Mouse (Mus musculus) spleen, embryonic (tissue): ENCODE results near the gene Mfng.

Source experiments
- CTCF ChIA-PET: fragments of 350-600 bp; sonication (Branson Sonifier 250); formaldehyde crosslinking; loops from one replicate; lab custom pipeline; 2022; lab: Charles Lee

The Mfng gene

DNA sequence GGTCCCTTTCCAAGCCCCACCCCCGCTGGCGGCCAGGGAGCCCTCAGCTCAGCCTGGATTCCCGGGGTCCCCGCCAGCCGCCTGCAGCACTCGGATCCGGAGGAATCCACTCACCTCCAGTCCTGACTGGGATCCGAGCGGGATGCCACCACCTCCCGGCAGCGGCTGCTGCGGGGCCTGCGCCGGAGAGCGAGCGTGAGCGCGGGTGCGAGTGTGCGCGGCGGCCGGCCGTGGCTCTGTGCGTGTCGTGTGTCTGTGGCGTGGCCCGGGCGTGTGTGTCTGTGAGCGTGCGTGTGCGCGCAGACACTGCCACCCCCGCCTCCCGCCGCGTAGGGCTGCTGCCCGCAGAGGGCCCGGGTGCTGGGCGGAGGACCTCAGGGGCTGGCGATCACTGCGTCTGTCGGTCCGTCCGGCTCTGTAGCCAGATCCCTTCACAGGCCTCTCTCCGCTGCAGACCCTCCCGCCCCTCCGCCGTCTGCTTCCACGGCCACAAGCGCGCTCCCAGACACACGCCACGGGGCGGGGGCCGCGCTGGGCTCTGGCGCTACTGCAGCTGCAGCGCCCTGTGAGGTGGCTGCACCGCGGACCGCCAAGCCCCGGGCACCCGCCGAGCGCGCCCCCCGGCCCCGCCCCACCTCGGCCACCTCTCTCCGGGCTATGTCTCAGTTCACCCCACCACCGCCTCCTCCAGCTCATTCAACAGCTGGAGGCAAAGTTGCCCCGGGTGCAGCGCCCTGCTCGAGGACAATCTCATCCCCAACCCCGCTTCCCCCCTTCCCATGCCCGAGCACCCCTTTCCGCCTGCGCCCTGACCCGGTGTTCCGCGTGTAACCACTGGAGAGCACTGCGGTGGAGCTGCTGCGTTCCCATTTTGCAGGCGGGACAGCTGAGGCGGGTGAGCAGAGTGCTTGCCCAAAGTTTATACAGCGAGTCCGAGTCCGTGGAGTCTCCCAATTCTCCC, 54.7 kb downstream of the Mfng start, which contains the start of gene Elfn2:
Elfn2 (minus strand) TSS at position 482 of the 961 bp plus-strand sequence.
- CTCF ChIA-PET = interaction anchor here (2.2 kb wide), 1 partner anchor 130 kb away, joined by 8 read pairs; no protein-coding TSS in a partner anchor

- CTCF ChIA-PET = interaction anchor here (0.6 kb wide), 1 partner anchor 135 kb away, joined by 7 read pairs; no protein-coding TSS in a partner anchor
Observed at GRCm38 (mm10) chr15:78716936-78717335, 56.3 kb downstream of the Mfng start.

GRCm38 (mm10) chr15:78715856-78716255, 57.4 kb downstream of the Mfng start:
- CTCF ChIA-PET = no interaction called here

GRCm38 (mm10) chr15:78713751-78714150, 59.5 kb downstream of the Mfng start:
- CTCF ChIA-PET = no interaction called here

DNA sequence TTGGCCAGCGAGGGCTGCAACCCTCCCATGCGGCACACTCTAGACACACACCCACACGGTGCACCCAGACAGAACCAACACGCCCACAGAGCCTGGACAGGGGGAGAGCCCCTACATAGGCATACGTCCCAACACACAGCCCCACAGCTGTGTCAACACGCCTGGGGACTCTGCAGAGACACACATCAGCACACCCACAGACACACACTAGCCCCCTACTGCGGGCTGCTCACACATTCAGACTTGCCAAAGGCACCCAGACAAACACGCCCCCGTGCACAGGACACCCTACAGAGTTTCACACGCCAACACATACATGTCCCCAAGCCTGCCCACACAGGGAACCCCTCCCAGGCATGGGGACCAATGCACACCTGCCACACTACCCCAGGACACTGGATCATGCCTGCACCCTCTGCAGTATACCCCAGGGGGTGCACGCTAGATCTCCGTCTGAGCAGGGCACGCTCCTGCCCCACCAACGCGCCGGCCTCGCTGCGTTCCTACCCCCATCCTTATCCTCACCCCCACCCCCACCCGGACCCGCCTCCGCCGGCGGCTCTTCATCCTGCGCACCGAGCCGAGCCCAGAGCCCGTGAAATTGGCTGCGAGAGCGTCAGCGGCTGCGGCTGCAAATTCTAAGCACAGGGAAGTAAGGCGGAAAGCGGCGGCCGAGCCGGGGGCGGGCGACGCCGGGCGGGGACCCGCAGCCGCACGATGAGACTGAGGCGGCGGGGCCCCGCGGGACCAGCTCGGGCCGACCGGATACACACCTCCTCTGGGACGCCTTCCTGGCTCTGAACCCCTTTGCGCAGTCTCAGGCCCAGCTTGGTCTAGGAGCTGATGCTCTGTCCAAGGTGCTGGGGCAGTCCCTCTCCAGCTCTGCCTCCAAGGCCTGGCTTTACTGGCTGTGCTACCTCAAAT, 60.7 kb downstream of the Mfng start:
- CTCF ChIA-PET = no interaction called here

DNA sequence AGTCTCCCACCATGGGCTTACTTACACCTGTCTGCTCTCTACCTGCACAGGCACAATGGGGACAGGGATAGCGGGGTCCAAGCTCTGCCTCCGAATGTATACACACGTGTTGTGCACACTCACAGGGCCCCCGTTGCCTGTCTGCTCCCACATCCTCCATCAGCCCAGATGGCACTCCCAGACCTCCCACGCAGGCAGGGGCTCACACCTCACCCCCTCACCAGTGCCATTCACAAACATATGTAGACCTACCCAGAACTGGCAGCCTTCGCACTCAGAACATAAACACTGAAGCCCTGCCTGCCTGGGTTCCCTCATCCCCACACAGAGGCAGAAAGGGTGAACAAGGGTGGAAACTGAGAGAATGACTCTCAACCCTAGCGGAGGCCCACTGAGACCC, 61.3 kb downstream of the Mfng start:
- CTCF ChIA-PET = interaction anchor here (0.5 kb wide), 1 partner anchor 28 kb away, joined by 8 read pairs; no protein-coding TSS in a partner anchor

GRCm38 (mm10) chr15:78710634-78711033, 62.6 kb downstream of the Mfng start:
- CTCF ChIA-PET = interaction anchor here (0.5 kb wide), 1 partner anchor 67 kb away, joined by 3 read pairs; no protein-coding TSS in a partner anchor

- CTCF ChIA-PET = interaction anchor here (0.8 to 0.9 kb wide), 2 partner anchors 137 to 395 kb away, joined by 4 to 10 read pairs; no protein-coding TSS in a partner anchor
Observed at GRCm38 (mm10) chr15:78709767-78710166, 63.5 kb downstream of the Mfng start.

DNA sequence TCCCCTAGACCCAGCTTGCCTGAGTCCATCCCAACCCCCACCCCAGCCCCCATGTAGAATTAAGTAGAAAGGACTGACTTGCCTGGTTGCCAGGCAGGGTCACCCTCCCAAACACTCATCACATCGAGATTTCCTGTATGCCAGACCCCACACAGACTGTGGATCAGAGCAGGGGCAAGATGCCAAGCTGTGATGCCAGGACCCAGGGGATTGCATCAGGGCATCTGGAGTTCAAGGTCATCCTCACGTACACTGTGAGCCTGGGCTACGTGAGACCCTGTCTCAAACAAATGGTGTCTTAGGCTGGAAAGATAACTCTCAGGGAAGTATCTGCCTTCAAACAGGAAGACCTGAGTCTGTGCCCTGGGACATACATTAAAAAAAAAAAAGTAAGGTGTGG, 66.6 kb downstream of the Mfng start:
- CTCF ChIA-PET = interaction anchor here (0.7 kb wide), 1 partner anchor 38 kb away, joined by 3 read pairs; no protein-coding TSS in a partner anchor
